Mouse (Mus musculus) kidney, embryonic 15.5 days (tissue): Measurements from ENCODE around the gene Fbxw19. TPM values are rescaled to one million over a fixed set of nuclear protein-coding genes. Genes with fewer than 3 reads are reported as not detected.
"Not testable (repeated sequence)": the region's sequence is repeated elsewhere in the genome, so short reads cannot be mapped to it uniquely, and the experiment has no call there.

Experiments
- ATAC-seq: fragments of 200-750 bp; cut with Nextera tagmentation; replicated peaks from 2 replicates; pipeline ENCODE4 v1.8.0; 2017; ENCODE audit warnings: moderate TSS enrichment; ENCODE audit not compliant: low FRiP score
- H3K27ac ChIP-seq: fragments of 300-500 bp; sonication (generic); 2 replicates; pipeline ENCODE4 v1.5.1; 2015; ENCODE audit warnings: mild to moderate bottlenecking, inconsistent platforms
- H3K27me3 ChIP-seq: fragments of 300-500 bp; sonication (generic); 2 replicates; pipeline ENCODE4 v1.6.1; 2015; ENCODE audit warnings: inconsistent platforms
- H3K36me3 ChIP-seq: fragments of 300-500 bp; sonication (generic); 2 replicates; pipeline ENCODE4 v1.6.1; 2015; ENCODE audit warnings: inconsistent platforms
- H3K4me1 ChIP-seq: fragments of 300-500 bp; sonication (generic); 2 replicates; pipeline ENCODE4 v1.6.1; 2015; ENCODE audit warnings: inconsistent platforms
- H3K4me2 ChIP-seq: fragments of 300-500 bp; sonication (generic); 2 replicates; pipeline ENCODE4 v1.6.1; 2015; ENCODE audit warnings: moderate library complexity, mild to moderate bottlenecking, inconsistent platforms
- H3K4me3 ChIP-seq: fragments of 300-500 bp; sonication (generic); replicated peaks from 2 replicates; pipeline ENCODE4 v1.5.1; 2015; ENCODE audit warnings: mild to moderate bottlenecking, inconsistent platforms
- H3K9ac ChIP-seq: fragments of 300-500 bp; sonication (generic); 2 replicates; pipeline ENCODE4 v1.6.1; 2015; ENCODE audit warnings: mild to moderate bottlenecking, inconsistent platforms
- H3K9me3 ChIP-seq: fragments of 300-500 bp; sonication (generic); replicated peaks from 2 replicates; pipeline ENCODE4 v1.6.1; 2016; ENCODE audit warnings: inconsistent platforms
- WGBS: fragments of 180-500 bp; shearing (Covaris S2); methylation state at CpG from one replicate; pipeline ENCODE4 v1.1.7; 2015; ENCODE audit warnings: mixed read lengths; 5-methylcytosine and 5-hydroxymethylcytosine counted together
- polyA plus RNA-seq: library from polyadenylated mRNA; unstranded; fragments of >200 nt; fragmentation: Nextera tagmentation; extraction: Ambion mirVana; gene quantifications from 2 replicates; pipeline ENCODE4 v1.2.1, GENCODE M21; 2015

Gene Fbxw19
- polyA plus RNA-seq: not detected in 2 replicates

- not testable (repeated sequence) for ATAC-seq, H3K4me3 ChIP-seq, H3K27ac ChIP-seq, H3K4me2 ChIP-seq, H3K27me3 ChIP-seq, H3K36me3 ChIP-seq, H3K4me1 ChIP-seq, H3K9me3 ChIP-seq, H3K9ac ChIP-seq
- 80% methylated on average over 1 of the region's 1 CpGs for WGBS
Observed at GRCm38 (mm10) chr9:109495775-109496174, at the start of gene Fbxw19. Fbxw19 (minus strand) TSS chr9:109495875.

GRCm38 (mm10) chr9:109523385-109524064 lies 27.9 kb upstream of the Fbxw19 start:
- ATAC-seq: peak; percentile 58
- Histone ChIP-seq H3K27ac (peak overlapping the region; percentile 83), H3K4me3 (no peak overlapping the region), H3K9ac (no peak overlapping the region), H3K4me1 (0 out of 2 replicates have a peak, but pooled peaks cover 3% of the 10 kb centered on the region), H3K36me3 (no peaks in the 10 kb centered on the region), H3K27me3 (no peaks in the 10 kb centered on the region), H3K9me3 (no peaks in the 10 kb centered on the region), H3K4me2 (no peak overlapping the region)
- WGBS: 66% methylated on average over 5 of the region's 5 CpGs

GRCm38 (mm10) chr9:109449040-109449439 lies 46.6 kb downstream of the Fbxw19 start, which contains the start of gene Fbxw16:
Fbxw16 (minus strand) TSS chr9:109449140.
- no peak within 1 kb of the TSS for H3K4me3 ChIP-seq
- ATAC-seq: no peak
- 0 out of 2 replicates have a peak, but pooled peaks cover 4% of the 10 kb centered on the region for H3K9me3 ChIP-seq
- no peaks in the 10 kb centered on the region for H3K36me3 ChIP-seq
- no peak within 1 kb of the TSS for H3K9ac ChIP-seq
- no peak within 1 kb of the TSS for H3K4me2 ChIP-seq
- H3K27me3 ChIP-seq: no peaks in the 10 kb centered on the region
- no peak within 1 kb of the TSS for H3K27ac ChIP-seq
- H3K4me1 ChIP-seq: no peaks in the 10 kb centered on the region

GRCm38 (mm10) chr9:109432956-109433355 lies 62.7 kb downstream of the Fbxw19 start:
- Histone ChIP-seq H3K4me2 (no peak overlapping the region), H3K27ac (no peak overlapping the region), H3K9ac (no peak overlapping the region), H3K9me3 (no peaks in the 10 kb centered on the region), H3K4me3 (no peak overlapping the region), H3K27me3 (no peaks in the 10 kb centered on the region), H3K4me1 (no peaks in the 10 kb centered on the region), H3K36me3 (no peaks in the 10 kb centered on the region)
- no peak for ATAC-seq
- 94% methylated on average over 1 of the region's 1 CpGs for WGBS

Other genes with a start within 250 kb of the Fbxw19 start
- gene Fbxw14, start 208.2 kb downstream of the Fbxw19 start, polyA plus RNA-seq: not detected in 2 replicates
- not detected in 2 replicates for gene Fbxw28, start 156.2 kb downstream of the Fbxw19 start, polyA plus RNA-seq
- gene Fbxw22, start 91.6 kb downstream of the Fbxw19 start, polyA plus RNA-seq: not detected in 2 replicates
- not detected in 2 replicates for gene Fbxw16, start 46.7 kb downstream of the Fbxw19 start, polyA plus RNA-seq
- 0.93 and 0.96 TPM in 2 replicates for gene Fbxw15, start 72.4 kb upstream of the Fbxw19 start, polyA plus RNA-seq
- gene Fbxw24, start 130.2 kb upstream of the Fbxw19 start, polyA plus RNA-seq: 0.32 and 0.44 TPM in 2 replicates
- gene Fbxw25, start 168.8 kb upstream of the Fbxw19 start, polyA plus RNA-seq: 0.10 and 0.21 TPM in 2 replicates
- 0.10 TPM in 1 of 2 replicates, not detected in the other for gene Fbxw18, start 206.8 kb upstream of the Fbxw19 start, polyA plus RNA-seq